Mouse (Mus musculus): ENCODE data around the gene Rab6a.

DNA sequence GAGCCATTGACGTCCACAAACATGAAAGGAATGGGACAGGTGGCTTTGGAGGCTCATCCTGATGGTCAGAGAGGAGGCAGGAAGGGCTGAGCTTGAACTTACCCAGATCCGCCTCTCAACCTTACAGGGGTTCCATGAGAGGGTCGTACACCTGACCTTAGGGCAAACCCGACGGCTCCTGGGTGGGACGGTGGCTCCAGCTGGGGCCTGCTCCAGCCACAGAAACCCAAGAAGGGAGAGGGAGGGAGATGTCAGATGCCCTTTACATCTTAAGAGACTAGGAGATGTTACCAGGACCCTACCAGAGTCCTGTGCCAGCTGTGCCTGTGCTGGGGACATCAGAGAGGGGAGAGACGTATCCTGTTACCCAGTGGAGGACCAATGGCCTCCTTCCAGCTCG lies 42.6 kb downstream of the Rab6a start:
- TF ChIP-seq POLR2A (IDR thresholded peaks at IDR 0.05; ENCODE audit: extremely low read depth, insufficient read depth, low read length), result no peak
- TF ChIP-seq CTCF (IDR thresholded peaks at IDR 0.05; ENCODE audit: low read depth, low read length), result no peak

All from liver, adult 2 months (tissue).